Mouse (Mus musculus) Patski (cell line): ENCODE measurements around the gene Faf2. TPM values are rescaled to one million over a fixed set of nuclear protein-coding genes. Genes with fewer than 3 reads are reported as not detected.

Experiments
- ATAC-seq: fragments of 100-300 bp; one replicate; pipeline ENCODE4 v1.8.0; 2021
- CTCF ChIA-PET: fragments of 350-600 bp; sonication (Branson Sonifier 250); formaldehyde crosslinking; loops from one replicate; lab custom pipeline; 2022; ENCODE audit warnings: inconsistent platforms; lab: Charles Lee
- POLR2A ChIA-PET: fragments of 350-600 bp; sonication (Branson Sonifier 250); formaldehyde crosslinking; loops from one replicate; lab custom pipeline; 2022; ENCODE audit warnings: antibody characterized with exemption, inconsistent platforms; lab: Charles Lee
- DNase-seq: peaks from one replicate; pipeline ENCODE4 v3.0.0-alpha.2; 2011; ENCODE audit warnings: low read depth, low spot score
- H3K27me3 ChIP-seq: fragments of 371-371 bp; one replicate; pipeline ENCODE4 v1.5.1; 2021
- CTCF ChIP-seq: fragments of 100-300 bp; IDR thresholded peaks from one replicate; pipeline ENCODE4 v1.5.1; 2021
- in situ Hi-C: fragments of 300-500 bp; cut with MboI; formaldehyde crosslinking; loops from 3 replicates; pipeline ENCODE4 v1.11.1; 2018; ENCODE audit warnings: low pct_unique_long_range_greater_than_20kb, mixed read lengths
- polyA plus RNA-seq: library from polyadenylated mRNA; unstranded; gene quantifications from one replicate; pipeline ENCODE4 v1.2.3, GENCODE M21; 2021

The Faf2 gene
- polyA plus RNA-seq, 1 experiment from 2014 or later: 64.0 TPM

GRCm38 (mm10) chr13:54670491-54670890, 48.9 kb downstream of the Faf2 start:
- ChIA-PET CTCF (interaction anchor here (1.9 kb wide), 1 partner anchor 14 kb away, joined by 7 read pairs; no protein-coding TSS in a partner anchor), POLR2A (no interaction called here)
- DNase-seq (no peak), ATAC-seq (peak; percentile 89)
- no peak for TF ChIP-seq CTCF
- no peaks in the 10 kb centered on the region for H3K27me3 ChIP-seq
- in situ Hi-C loops: no loop called here

GRCm38 (mm10) chr13:54675895-54676590, 54.5 kb downstream of the Faf2 start:
- no peaks in the 10 kb centered on the region for H3K27me3 ChIP-seq
- POLR2A ChIA-PET: no interaction called here
- DNase-seq (no peak), ATAC-seq (no peak)
- in situ Hi-C loops: no loop called here
- no peak for TF ChIP-seq CTCF
- CTCF ChIA-PET: interaction anchor here (1.3 kb wide), 1 partner anchor 9 kb away, joined by 4 read pairs; no protein-coding TSS in a partner anchor

GRCm38 (mm10) chr13:54678263-54678662, 56.7 kb downstream of the Faf2 start:
- ChIA-PET POLR2A (no interaction called here), CTCF (interaction anchor here (1.3 kb wide), 1 partner anchor 39 kb away, joined by 3 read pairs; no protein-coding TSS in a partner anchor)
- in situ Hi-C loops: no loop called here
- no peaks in the 10 kb centered on the region for H3K27me3 ChIP-seq
- no peak for TF ChIP-seq CTCF
- DNase-seq: no peak
- no peak for ATAC-seq

- in situ Hi-C loops: loop anchor here (10.0 kb wide), 1 partner anchor 106 kb away; the partner anchor contains the start of gene Arl10
- ATAC-seq (no peak), DNase-seq (no peak)
- ChIA-PET POLR2A (no interaction called here), CTCF (no interaction called here)
- no peaks in the 10 kb centered on the region for H3K27me3 ChIP-seq
- TF ChIP-seq CTCF: no peak
Measured at GRCm38 (mm10) chr13:54680184-54680853, 58.7 kb downstream of the Faf2 start.

- ATAC-seq: no peak
- POLR2A ChIA-PET: no interaction called here
- in situ Hi-C loops: loop anchor here (10.0 kb wide), 1 partner anchor 106 kb away; the partner anchor contains the start of gene Arl10
Measured at GRCm38 (mm10) chr13:54681291-54681690, 59.7 kb downstream of the Faf2 start.

GRCm38 (mm10) chr13:54683301-54683700, 61.7 kb downstream of the Faf2 start:
- H3K27me3 ChIP-seq: no peaks in the 10 kb centered on the region
- ATAC-seq (no peak), DNase-seq (no peak)
- CTCF ChIA-PET: no interaction called here
- no peak for TF ChIP-seq CTCF
- in situ Hi-C loops: loop anchor here (10.0 kb wide), 1 partner anchor 108 kb away; the partner anchor contains the start of gene Arl10
- POLR2A ChIA-PET: interaction anchor here (0.9 kb wide), 1 partner anchor 12 kb away, joined by 3 read pairs; no protein-coding TSS in a partner anchor

More at GRCm38 (mm10) chr13:54681291-54681690, 59.7 kb downstream of the Faf2 start:
- H3K27me3 ChIP-seq: no peaks in the 10 kb centered on the region
- DNase-seq: no peak
- TF ChIP-seq CTCF: no peak
- CTCF ChIA-PET: interaction anchor here (0.9 kb wide), 1 partner anchor 42 kb away, joined by 3 read pairs; no protein-coding TSS in a partner anchor

- TF ChIP-seq CTCF: no peak
- in situ Hi-C loops: loop anchor here (10.0 kb wide), 1 partner anchor 110 kb away; the partner anchor contains the start of gene Arl10
- ChIA-PET POLR2A (no interaction called here), CTCF (interaction anchor here (0.9 to 2.2 kb wide), 6 partner anchors 8 to 63 kb away, joined by 3 to 8 read pairs (median 4); partner anchors contain the start of gene Faf2)
- H3K27me3 ChIP-seq: no peaks in the 10 kb centered on the region
- DNase-seq: no peak
- ATAC-seq: no peak
Measured at GRCm38 (mm10) chr13:54684140-54684896, 62.7 kb downstream of the Faf2 start.

- no peak for TF ChIP-seq CTCF
- no peaks in the 10 kb centered on the region for H3K27me3 ChIP-seq
- DNase-seq (no peak), ATAC-seq (no peak)
- CTCF ChIA-PET: interaction anchor here (0.9 to 2.2 kb wide), 6 partner anchors 9 to 64 kb away, joined by 3 to 8 read pairs (median 4); partner anchors contain the start of gene Faf2
- POLR2A ChIA-PET: interaction anchor here (0.9 kb wide), 1 partner anchor 217 kb away, joined by 3 read pairs; no protein-coding TSS in a partner anchor
- in situ Hi-C loops: loop anchor here (10.0 kb wide), 1 partner anchor 110 kb away; the partner anchor contains the start of gene Arl10
Measured at GRCm38 (mm10) chr13:54685174-54685573, 63.6 kb downstream of the Faf2 start.

- CTCF ChIA-PET: interaction anchor here (1.2 kb wide), 1 partner anchor 124 kb away, joined by 3 read pairs; no protein-coding TSS in a partner anchor
- no peak for DNase-seq
Measured at GRCm38 (mm10) chr13:54686139-54687053, 64.8 kb downstream of the Faf2 start.

More at GRCm38 (mm10) chr13:54686139-54687053, 64.8 kb downstream of the Faf2 start:
- in situ Hi-C loops: loop anchor here (10.0 kb wide), 1 partner anchor 112 kb away; the partner anchor contains the start of gene Arl10
- peak; percentile 1 for ATAC-seq
- POLR2A ChIA-PET: interaction anchor here (1.0 to 1.1 kb wide), 2 partner anchors 65 to 78 kb away, joined by 3 read pairs; partner anchors contain the start of gene Faf2
- no peak for TF ChIP-seq CTCF
- no peaks in the 10 kb centered on the region for H3K27me3 ChIP-seq
